Mouse (Mus musculus): Measurements from ENCODE around the gene Ctnnd2. TPM values are rescaled to one million over a fixed set of nuclear protein-coding genes. Genes with fewer than 3 reads are reported as not detected.

The Ctnnd2 gene
- total RNA-seq, 2 experiments from 2014 or later, result 0.26 to 0.51 TPM

GRCm38 (mm10) chr15:30695859-30696258 is 523.5 kb downstream of the Ctnnd2 start:
- ATAC-seq (ENCODE audit: poor library complexity, severe bottlenecking), result peak; percentile 30; the same call in 1 of the 2 replicates

GRCm38 (mm10) chr15:30697356-30697755 is 525.0 kb downstream of the Ctnnd2 start:
- ATAC-seq (ENCODE audit: poor library complexity, severe bottlenecking), result no peak

DNA sequence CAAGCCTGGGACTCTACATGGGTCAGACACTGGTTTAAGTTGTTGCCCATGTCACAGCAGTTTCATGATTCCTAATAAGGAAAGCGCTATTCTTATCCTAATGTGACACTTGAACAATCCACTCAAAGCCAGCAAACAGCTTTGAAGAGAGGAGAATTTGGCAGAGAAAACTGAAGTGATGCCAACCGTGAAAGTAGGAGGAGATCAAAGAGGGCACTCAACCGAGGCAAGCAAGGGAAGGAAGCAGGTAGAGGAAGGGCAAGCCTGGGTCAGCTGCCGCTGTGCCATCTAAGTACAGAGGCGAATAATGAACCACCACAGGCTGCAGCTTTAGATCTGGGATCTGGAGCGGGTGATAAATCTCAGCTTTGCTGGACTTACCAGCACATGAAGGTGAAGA is 528.4 kb downstream of the Ctnnd2 start:
- ATAC-seq (ENCODE audit: poor library complexity, severe bottlenecking), result no peak

DNA sequence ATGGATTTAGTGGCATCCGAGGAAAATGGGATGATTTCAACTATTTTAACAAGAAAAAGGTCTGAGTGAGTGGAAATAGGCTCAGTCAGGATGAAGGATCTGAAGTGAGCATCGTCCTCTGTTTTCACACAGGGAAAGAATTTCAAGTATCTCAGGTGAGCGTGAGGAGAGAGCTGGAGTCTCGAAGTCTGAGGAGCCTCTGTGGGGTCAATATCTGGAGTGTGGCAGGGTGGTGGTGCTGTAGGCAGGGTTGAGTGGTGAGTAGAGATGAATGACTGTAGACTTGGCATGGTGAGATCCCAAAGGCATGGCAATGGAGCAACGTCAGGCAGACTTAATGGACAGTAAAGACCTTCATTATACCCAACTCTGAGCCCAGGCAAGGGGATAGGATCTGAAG is 529.2 kb downstream of the Ctnnd2 start:
- ATAC-seq (ENCODE audit: poor library complexity, severe bottlenecking), result no peak

GRCm38 (mm10) chr15:30709026-30709753 is 536.8 kb downstream of the Ctnnd2 start:
- no peak for ATAC-seq (ENCODE audit: poor library complexity, severe bottlenecking)

GRCm38 (mm10) chr15:30709754-30710105 is 537.3 kb downstream of the Ctnnd2 start:
- ATAC-seq (ENCODE audit: poor library complexity, severe bottlenecking), result no peak

- no peak for ATAC-seq (ENCODE audit: poor library complexity, severe bottlenecking)
Observed at GRCm38 (mm10) chr15:30714823-30715222, 542.4 kb downstream of the Ctnnd2 start.

DNA sequence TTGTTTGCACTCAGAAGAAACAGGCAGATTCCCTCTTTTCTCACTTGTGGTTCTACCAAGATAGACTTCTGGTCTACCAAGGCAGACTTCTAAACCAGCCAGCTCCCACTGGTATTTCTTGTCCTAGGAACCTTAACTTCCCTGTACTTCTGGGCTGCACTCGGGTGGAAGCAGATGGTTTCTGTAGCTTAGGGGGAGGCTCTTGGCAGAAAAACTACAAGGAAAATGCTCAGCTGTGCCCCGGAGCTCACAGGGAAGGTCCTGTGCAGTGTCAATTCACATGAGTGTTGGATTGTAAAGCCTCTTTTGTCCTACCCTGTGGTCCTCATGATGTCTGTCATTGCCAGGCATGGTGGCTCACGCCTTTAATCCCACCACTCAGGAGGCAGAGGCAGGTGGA is 546.4 kb downstream of the Ctnnd2 start:
- ATAC-seq (ENCODE audit: poor library complexity, severe bottlenecking), result no peak

DNA sequence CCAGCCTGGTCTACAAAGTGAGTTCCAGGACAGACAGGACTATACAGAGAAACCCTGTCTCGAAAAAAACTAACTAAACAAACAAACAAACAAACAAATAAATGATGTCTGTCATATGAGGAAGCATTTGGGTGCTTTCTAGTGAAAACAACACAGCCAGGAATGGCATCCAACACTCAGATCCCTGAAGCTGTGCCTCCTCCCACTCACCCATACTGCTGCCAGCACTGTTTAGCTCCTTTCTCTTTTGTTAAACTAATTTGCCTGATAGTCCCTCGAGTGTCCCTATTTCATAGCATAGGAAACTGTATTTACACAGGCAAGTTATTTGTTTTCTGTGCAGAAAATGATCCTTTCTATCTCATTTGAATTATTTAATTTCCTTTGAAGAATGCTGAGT is 546.8 kb downstream of the Ctnnd2 start:
- ATAC-seq (ENCODE audit: poor library complexity, severe bottlenecking), result no peak

DNA sequence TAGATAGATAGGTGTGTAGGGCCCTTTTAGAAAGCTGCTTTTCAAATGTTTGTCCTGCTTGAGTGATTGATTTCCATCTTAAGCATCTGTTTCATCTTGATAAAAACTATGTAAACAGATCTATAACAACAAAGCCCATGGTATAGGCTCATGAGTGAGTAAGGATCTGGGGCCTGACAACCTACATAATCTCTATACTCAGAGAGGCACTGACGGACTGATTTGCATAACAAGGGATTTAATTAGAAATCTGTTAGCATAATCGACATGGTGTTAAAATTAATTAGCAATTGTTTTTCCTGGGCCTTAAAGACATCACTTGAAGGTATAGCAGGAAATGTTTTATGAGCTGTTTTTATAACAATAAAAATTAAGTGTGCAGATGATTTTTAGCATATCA is 548.7 kb downstream of the Ctnnd2 start:
- no peak for ATAC-seq (ENCODE audit: poor library complexity, severe bottlenecking)

DNA sequence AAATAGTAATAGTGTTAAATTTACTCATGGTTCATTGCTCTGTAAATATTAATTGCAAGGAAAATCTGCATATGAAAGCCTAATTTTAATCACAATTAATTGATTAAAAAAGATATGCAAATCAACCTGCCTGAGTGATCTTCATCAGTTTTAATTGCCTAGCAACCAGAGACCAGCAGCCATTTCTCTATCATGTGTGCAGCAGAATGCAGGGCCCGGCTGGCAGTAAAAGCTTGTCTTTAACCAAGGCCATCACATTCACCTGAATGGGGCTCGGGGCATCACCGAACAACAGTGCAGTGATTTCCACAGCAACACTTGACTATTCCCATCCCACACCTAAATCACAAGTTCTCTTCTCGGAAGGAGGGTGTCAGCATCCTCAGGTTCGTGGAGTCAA is 553.7 kb downstream of the Ctnnd2 start:
- ATAC-seq (ENCODE audit: poor library complexity, severe bottlenecking), result no peak

DNA sequence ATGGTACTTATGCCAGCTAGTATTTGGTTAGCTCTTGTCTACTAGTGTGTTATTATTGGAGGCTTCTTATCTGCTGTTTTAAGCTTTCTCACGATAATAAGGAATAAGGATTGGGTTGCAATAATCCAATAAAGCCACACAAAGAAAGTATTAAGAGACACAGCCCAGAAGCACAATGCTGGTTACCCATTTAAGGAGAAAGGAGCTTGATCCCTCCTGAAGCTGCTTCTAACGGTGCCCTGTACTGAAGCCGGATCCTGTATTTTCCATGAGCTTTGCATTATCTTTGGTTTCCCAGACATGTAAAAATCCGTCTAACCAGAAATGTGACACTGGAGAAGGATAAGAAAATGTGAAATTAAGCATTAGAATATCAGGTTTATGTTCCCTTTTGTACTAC is 565.8 kb downstream of the Ctnnd2 start:
- no peak for ATAC-seq (ENCODE audit: poor library complexity, severe bottlenecking)

- peak; percentile 80 for ATAC-seq (ENCODE audit: poor library complexity, severe bottlenecking)
Observed at GRCm38 (mm10) chr15:30740728-30741127, 568.3 kb downstream of the Ctnnd2 start.

DNA sequence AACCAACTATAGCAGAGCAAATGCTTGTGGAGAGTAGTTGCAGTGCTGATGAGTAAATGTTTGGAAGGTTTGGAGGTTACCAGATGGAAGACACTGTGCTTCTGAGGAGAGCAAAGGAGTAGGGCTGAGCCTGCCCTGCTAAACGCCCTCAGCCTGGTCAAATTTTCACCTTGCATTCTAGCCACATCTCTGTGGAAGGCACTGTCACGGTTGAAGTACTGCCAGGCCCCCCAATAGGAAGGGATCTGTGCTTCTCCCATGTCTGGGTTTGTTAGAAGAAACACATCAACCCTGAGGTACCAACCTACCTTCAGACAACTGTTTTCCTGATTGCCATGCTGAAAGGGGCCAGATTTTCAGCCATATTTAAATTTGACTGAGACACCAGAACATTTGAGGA is 585.6 kb downstream of the Ctnnd2 start:
- no peak for ATAC-seq (ENCODE audit: poor library complexity, severe bottlenecking)

- no peak for ATAC-seq (ENCODE audit: poor library complexity, severe bottlenecking)
Observed at GRCm38 (mm10) chr15:30762211-30762610, 589.8 kb downstream of the Ctnnd2 start.

GRCm38 (mm10) chr15:30762695-30763285 is 590.4 kb downstream of the Ctnnd2 start:
- no peak for ATAC-seq (ENCODE audit: poor library complexity, severe bottlenecking)

- ATAC-seq (ENCODE audit: poor library complexity, severe bottlenecking), result no peak
Observed at GRCm38 (mm10) chr15:30776931-30777330, 604.5 kb downstream of the Ctnnd2 start.

- ATAC-seq (ENCODE audit: poor library complexity, severe bottlenecking), result no peak
Observed at GRCm38 (mm10) chr15:30777801-30778200, 605.4 kb downstream of the Ctnnd2 start.

DNA sequence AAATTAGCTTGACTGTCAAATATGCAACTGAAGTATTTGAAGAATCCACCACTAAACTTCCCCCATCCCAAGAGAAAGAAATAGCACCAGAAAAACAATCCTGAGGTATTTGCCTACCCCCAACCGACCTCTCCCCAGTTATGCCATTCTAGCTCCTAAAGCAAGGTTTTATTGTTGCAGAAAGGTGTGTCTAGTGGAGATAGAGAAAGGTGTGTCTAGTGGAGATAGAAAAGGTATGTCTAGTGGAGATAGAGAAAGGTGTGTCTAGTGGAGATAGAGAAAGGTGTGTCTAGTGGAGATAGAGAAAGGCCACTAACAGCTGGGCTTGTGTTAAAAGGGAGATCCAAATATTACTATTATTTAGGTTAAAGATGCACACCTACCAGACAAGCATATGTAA is 607.5 kb downstream of the Ctnnd2 start:
- no peak for ATAC-seq (ENCODE audit: poor library complexity, severe bottlenecking)

DNA sequence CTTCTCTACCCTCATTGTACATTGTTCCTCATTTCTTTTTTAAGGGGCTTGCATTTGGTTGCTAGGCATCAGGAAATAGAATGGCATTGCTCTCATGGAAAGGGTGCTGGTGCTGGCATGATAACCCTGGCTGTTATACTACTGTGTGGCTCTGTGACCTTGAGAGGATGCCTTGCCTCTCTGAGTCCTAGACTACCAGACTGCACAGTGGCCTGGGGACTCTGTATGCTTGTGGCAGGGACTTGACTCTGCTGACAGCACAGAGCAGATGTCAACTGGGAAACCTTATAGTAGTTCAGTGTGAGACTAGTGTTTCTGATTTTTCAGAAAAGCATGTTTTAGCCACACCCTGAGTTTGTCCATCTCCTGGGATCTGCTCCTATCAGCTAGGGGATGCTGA is 608.6 kb downstream of the Ctnnd2 start:
- no peak for ATAC-seq (ENCODE audit: poor library complexity, severe bottlenecking)

DNA sequence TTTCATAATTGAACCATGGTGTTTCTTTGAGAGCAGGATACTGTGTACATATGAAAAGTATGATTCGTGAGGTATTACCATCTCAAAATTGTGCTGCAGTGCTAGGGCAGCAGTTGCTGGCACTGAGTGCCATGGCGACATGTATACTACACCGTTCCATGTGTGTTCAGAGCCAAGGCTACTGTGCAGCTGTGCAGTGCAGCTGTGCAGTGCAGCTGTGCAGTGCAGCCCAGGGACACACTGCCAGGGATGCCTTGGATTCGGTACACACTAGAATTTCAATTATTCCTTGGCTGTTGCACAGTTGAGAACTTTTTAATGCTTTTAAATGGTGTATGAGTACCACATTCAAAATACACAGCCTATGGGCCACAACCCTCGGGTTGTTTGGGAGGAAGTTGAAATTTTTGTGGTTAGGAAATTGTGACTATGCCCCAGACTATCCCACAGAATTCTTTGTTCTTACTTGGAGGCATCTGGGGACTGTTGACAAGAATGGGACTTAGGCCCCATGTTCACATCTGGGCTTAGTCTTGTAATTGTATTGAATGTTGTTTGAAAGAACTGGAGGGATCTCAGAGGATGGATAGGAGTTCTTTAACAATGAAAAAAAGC is 613.4 kb downstream of the Ctnnd2 start:
- ATAC-seq (ENCODE audit: poor library complexity, severe bottlenecking), result no peak

DNA sequence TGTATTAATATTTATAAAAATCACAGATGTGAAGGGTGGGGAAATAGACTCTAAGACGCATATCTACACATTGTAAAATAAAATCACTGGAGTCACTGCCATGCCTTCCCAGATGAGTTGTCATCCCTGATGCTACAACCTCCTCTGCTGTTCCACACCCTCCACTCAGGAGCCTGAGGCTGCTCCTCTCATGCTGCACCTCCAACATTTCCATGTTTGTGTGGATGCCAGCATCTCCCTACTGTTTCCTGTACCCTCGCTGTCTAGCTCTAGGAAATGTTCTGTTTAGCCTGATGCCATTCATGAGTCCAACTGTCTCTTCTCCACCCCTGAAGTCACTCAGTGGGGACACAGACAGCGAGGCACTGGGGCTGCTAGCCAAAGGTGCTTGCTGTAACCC is 620.9 kb downstream of the Ctnnd2 start:
- ATAC-seq (ENCODE audit: poor library complexity, severe bottlenecking), result no peak

Measured in megakaryocyte, adult 5-6 weeks (primary cell).